Mouse (Mus musculus): ENCODE measurements around the gene Klf15.

DNA sequence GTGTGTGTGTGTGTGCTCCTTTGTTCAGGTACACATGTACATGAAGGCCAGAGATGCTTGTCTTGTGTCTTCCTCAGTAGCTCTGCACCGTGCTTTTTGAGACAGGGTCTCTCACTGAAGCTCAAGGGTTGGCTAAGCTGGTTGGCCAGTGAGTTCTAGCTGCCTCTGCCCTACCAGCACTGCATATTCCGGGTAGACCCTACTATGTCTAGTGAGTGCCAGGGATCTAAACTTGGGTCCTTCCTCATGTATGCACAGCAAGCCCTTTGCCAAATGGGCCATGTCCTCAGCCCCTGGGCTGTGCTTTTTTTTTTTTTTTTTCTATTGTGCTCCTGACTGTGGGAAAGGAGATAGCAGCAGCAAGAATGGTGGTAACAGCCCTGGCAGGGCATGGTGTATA is 7.9 kb downstream of the Klf15 start:
- TF ChIP-seq CTCF (IDR thresholded peaks at IDR 0.05; ENCODE audit: low read depth) (no peak), EP300 (IDR thresholded peaks at IDR 0.05; ENCODE audit: low read depth) (no peak)

Data from liver, embryonic 14.5 days (tissue).